In genomic region chr4:116220780-116221139, GRCm38 (mm10) we compare ENCODE assay signal across 9 mouse cellular contexts. TPM values are rescaled to one million over a fixed set of nuclear protein-coding genes. Genes with fewer than 3 reads are reported as not detected.
DNase-seq lines count a peak whose midpoint lies in the region; ATAC-seq and TF ChIP-seq lines count a peak whose summit lies in the region.
"Had no signal": no experiment of that assay in that cellular context is flagged by ENCODE, and none has a peak within 500 bp of the region (broad histone marks: within the 10 kb centered on the region; RNA-seq: fewer than 3 reads in every experiment).

No protein-coding gene starts in this region.

- H3K4me1 ChIP-seq in heart, embryonic 12.5 days (replicated peaks), result peaks cover 16% of the 10 kb centered on the region
- peaks cover 19% of the 10 kb centered on the region for H3K4me1 ChIP-seq in E14TG2a.4 (replicated peaks; ENCODE audit: low read depth, low read length)
- H3K4me1 ChIP-seq in forebrain, embryonic 10.5 days, result peaks cover 27% of the 10 kb centered on the region
- H3K4me1 ChIP-seq in liver, embryonic 13.5 days (replicated peaks), result peaks cover 16% of the 10 kb centered on the region
- peaks cover 3% of the 10 kb centered on the region; the same call in 1 of the 2 replicates for H3K4me1 ChIP-seq in stomach, embryonic 14.5 days (ENCODE audit: control insufficient read depth, insufficient read depth, low read length)

- H3K4me3 ChIP-seq in heart, embryonic 12.5 days, result peak overlapping the region; percentile 71
- peak overlapping the region; percentile 94 for H3K4me3 ChIP-seq in E14TG2a.4 (replicated peaks; ENCODE audit: low read length)
- peak overlapping the region; percentile 76 for H3K4me3 ChIP-seq in forebrain, embryonic 10.5 days
- peak overlapping the region; percentile 82 for H3K4me3 ChIP-seq in liver, embryonic 13.5 days (replicated peaks)
- peak overlapping the region; percentile 73 for H3K4me3 ChIP-seq in stomach, embryonic 14.5 days (ENCODE audit: low read depth, low read length)

- H3K9ac ChIP-seq in heart, embryonic 12.5 days, result peak overlapping the region; percentile 92
- peak overlapping the region; percentile 84 for H3K9ac ChIP-seq in liver, embryonic 13.5 days
- H3K9ac ChIP-seq in stomach, embryonic 14.5 days (replicated peaks; ENCODE audit: low read depth, low read length), result peak overlapping the region; percentile 70

- under 1% methylated on average over 26 of the region's 26 CpGs for WGBS in heart, embryonic 12.5 days
- under 1% methylated on average over 26 of the region's 26 CpGs for WGBS in forebrain, embryonic 10.5 days
- 2% methylated on average over 25 of the region's 26 CpGs for whole genome bisulfite sequencing in liver, embryonic 13.5 days (ENCODE audit: insufficient replicate concordance)
- WGBS in stomach, embryonic 14.5 days, result under 1% methylated on average over 20 of the region's 26 CpGs

- H3K36me3 ChIP-seq in heart, embryonic 12.5 days, result no peaks in the 10 kb centered on the region
- no peaks in the 10 kb centered on the region for H3K36me3 ChIP-seq in E14TG2a.4 (ENCODE audit: insufficient read depth, low read length)
- H3K36me3 ChIP-seq in forebrain, embryonic 10.5 days (replicated peaks), result no peaks in the 10 kb centered on the region
- H3K36me3 ChIP-seq in liver, embryonic 13.5 days, result no peaks in the 10 kb centered on the region
- H3K36me3 ChIP-seq in stomach, embryonic 14.5 days (ENCODE audit: control insufficient read depth, insufficient read depth, low read length), result no peaks in the 10 kb centered on the region

- H3K27me3 ChIP-seq in heart, embryonic 12.5 days (replicated peaks), result no peaks in the 10 kb centered on the region
- H3K27me3 ChIP-seq in E14TG2a.4 (ENCODE audit: insufficient read depth, low read length), result peaks cover 12% of the 10 kb centered on the region
- no peaks in the 10 kb centered on the region for H3K27me3 ChIP-seq in forebrain, embryonic 10.5 days (ENCODE audit: poor library complexity, severe bottlenecking)
- peaks cover 15% of the 10 kb centered on the region for H3K27me3 ChIP-seq in liver, embryonic 13.5 days
- H3K27me3 ChIP-seq in stomach, embryonic 14.5 days (ENCODE audit: control insufficient read depth, insufficient read depth, low read length), result no peaks in the 10 kb centered on the region

- no peaks in the 10 kb centered on the region for H3K9me3 ChIP-seq in heart, embryonic 12.5 days (replicated peaks)
- no peaks in the 10 kb centered on the region for H3K9me3 ChIP-seq in E14TG2a.4 (ENCODE audit: low read length)
- no peaks in the 10 kb centered on the region for H3K9me3 ChIP-seq in forebrain, embryonic 10.5 days
- H3K9me3 ChIP-seq in liver, embryonic 13.5 days (replicated peaks), result no peaks in the 10 kb centered on the region
- H3K9me3 ChIP-seq in stomach, embryonic 14.5 days (ENCODE audit: control insufficient read depth, low read depth, low read length), result no peaks in the 10 kb centered on the region

- peak overlapping the region; percentile 76 for H3K4me2 ChIP-seq in heart, embryonic 12.5 days
- peak overlapping the region; percentile 96 for H3K4me2 ChIP-seq in liver, embryonic 13.5 days
- peak overlapping the region; percentile 63 for H3K4me2 ChIP-seq in stomach, embryonic 14.5 days (replicated peaks; ENCODE audit: low read depth, low read length)

- DNase-seq in heart, postnatal 36 days, result no peak
- no peak for DNase-seq in forebrain, embryonic 10.5 days (ENCODE audit: extremely low spot score, low spot score)
- no peak for DNase-seq in liver, embryonic 13.5 days
- DNase-seq in left cerebral cortex, postnatal 36 days (ENCODE audit: low spot score in 2 of 2), result no peak
- no peak for DNase-seq in gastrocnemius, postnatal 14 days

- peak overlapping the region; percentile 99 for H3K27ac ChIP-seq in heart, embryonic 12.5 days (ENCODE audit: poor library complexity, severe bottlenecking)
- peak overlapping the region; percentile 99 for H3K27ac ChIP-seq in forebrain, embryonic 10.5 days
- peak overlapping the region; percentile 89 for H3K27ac ChIP-seq in liver, embryonic 13.5 days
- H3K27ac ChIP-seq in stomach, embryonic 14.5 days (ENCODE audit: low read length), result peak overlapping the region; percentile 98

- no peak for TF ChIP-seq CTCF in E14TG2a.4 (conservative IDR thresholded peaks at IDR 0.05; ENCODE audit: low read length)

- peak; percentile 60 for ATAC-seq in heart, embryonic 12.5 days (ENCODE audit: insufficient number of reproducible peaks, low FRiP score)
- ATAC-seq in liver, embryonic 13.5 days (ENCODE audit: low read depth), result peak; percentile 67
- peak; percentile 47 for ATAC-seq in stomach, embryonic 14.5 days (ENCODE audit: insufficient number of reproducible peaks, insufficient read depth, low FRiP score, low read depth)

- intact Hi-C loops in heart, postnatal 36 days (cut with DNase I), result loop anchor here (2.0 kb wide), 1 partner anchor 46 kb away; no protein-coding TSS in a partner anchor
- intact Hi-C loops in left cerebral cortex, postnatal 36 days (cut with DNase I), result loop anchor here (1.0 kb wide), 1 partner anchor 44 kb away; no protein-coding TSS in a partner anchor
- intact Hi-C loops in gastrocnemius, postnatal 14 days (cut with DNase I; ENCODE audit: low total_unique reads), result no loop called here

RNA-seq across cellular contexts. Expression of gene Pik3r3, which starts 0.7 kb away (rescaled TPM):
- polyA plus RNA-seq in heart, embryonic 12.5 days (2016; fragmentation: Nextera tagmentation; extraction: Ambion mirVana), result 25.6 and 25.8 TPM in 2 replicates
- 10 to 100 TPM in 1 of 2 experiments, 1 to 10 TPM in 1; 9.8 to 10.6 TPM for total RNA-seq in heart, postnatal 36 days (2021)
- polyA plus RNA-seq in forebrain, embryonic 10.5 days (2016; fragmentation: Nextera tagmentation; extraction: Ambion mirVana), result 39.1 and 42.6 TPM in 2 replicates
- 1.1 and 1.2 TPM in 2 replicates for polyA plus RNA-seq in liver, embryonic 13.5 days (2015; fragmentation: Nextera tagmentation; extraction: Ambion mirVana)
- 21.6 and 24.6 TPM in 2 replicates for polyA plus RNA-seq in stomach, embryonic 14.5 days (2014; fragmentation: Nextera tagmentation; extraction: Ambion mirVana)
- 10 to 100 TPM; 40.3 to 42.0 TPM for total RNA-seq in left cerebral cortex, postnatal 36 days (2021)
- total RNA-seq in gastrocnemius, postnatal 14 days (2021), result 10 to 100 TPM in 1 of 2 experiments, 1 to 10 TPM in 1; 7.7 to 11.3 TPM

RNA-seq across cellular contexts. Expression of gene Gm49337, which starts 47.6 kb away (rescaled TPM):
- not detected in 2 replicates for polyA plus RNA-seq in heart, embryonic 12.5 days (2016; fragmentation: Nextera tagmentation; extraction: Ambion mirVana)
- not detected for total RNA-seq in heart, postnatal 36 days (2021)
- polyA plus RNA-seq in forebrain, embryonic 10.5 days (2016; fragmentation: Nextera tagmentation; extraction: Ambion mirVana), result not detected in 2 replicates
- polyA plus RNA-seq in liver, embryonic 13.5 days (2015; fragmentation: Nextera tagmentation; extraction: Ambion mirVana), result not detected in 2 replicates
- not detected in 2 replicates for polyA plus RNA-seq in stomach, embryonic 14.5 days (2014; fragmentation: Nextera tagmentation; extraction: Ambion mirVana)
- 1 to 10 TPM in 1 of 2 experiments, not detected in 1; 1.7 TPM for total RNA-seq in left cerebral cortex, postnatal 36 days (2021)
- under 1 TPM in 1 of 2 experiments, not detected in 1; 0.47 TPM for total RNA-seq in gastrocnemius, postnatal 14 days (2021)

RNA-seq across cellular contexts. Expression of gene 1700042G07Rik, which starts 47.6 kb away (rescaled TPM):
- not detected in 2 replicates for polyA plus RNA-seq in heart, embryonic 12.5 days (2016; fragmentation: Nextera tagmentation; extraction: Ambion mirVana)
- total RNA-seq in heart, postnatal 36 days (2021), result not detected
- polyA plus RNA-seq in forebrain, embryonic 10.5 days (2016; fragmentation: Nextera tagmentation; extraction: Ambion mirVana), result not detected in 2 replicates
- polyA plus RNA-seq in liver, embryonic 13.5 days (2015; fragmentation: Nextera tagmentation; extraction: Ambion mirVana), result not detected in 2 replicates
- polyA plus RNA-seq in stomach, embryonic 14.5 days (2014; fragmentation: Nextera tagmentation; extraction: Ambion mirVana), result not detected in 2 replicates
- total RNA-seq in left cerebral cortex, postnatal 36 days (2021), result not detected
- total RNA-seq in gastrocnemius, postnatal 14 days (2021), result not detected
- total RNA-seq: layer of hippocampus, postnatal 25 days had no signal

RNA-seq across cellular contexts. Expression of gene Tspan1, which starts 53.4 kb away (rescaled TPM):
- polyA plus RNA-seq in heart, embryonic 12.5 days (2016; fragmentation: Nextera tagmentation; extraction: Ambion mirVana), result not detected in 2 replicates
- not detected for total RNA-seq in heart, postnatal 36 days (2021)
- not detected in 2 replicates for polyA plus RNA-seq in forebrain, embryonic 10.5 days (2016; fragmentation: Nextera tagmentation; extraction: Ambion mirVana)
- polyA plus RNA-seq in liver, embryonic 13.5 days (2015; fragmentation: Nextera tagmentation; extraction: Ambion mirVana), result 0.09 TPM in 1 of 2 replicates, not detected in the other
- 50.2 and 51.7 TPM in 2 replicates for polyA plus RNA-seq in stomach, embryonic 14.5 days (2014; fragmentation: Nextera tagmentation; extraction: Ambion mirVana)
- under 1 TPM in 1 of 2 experiments, not detected in 1; 0.59 TPM for total RNA-seq in left cerebral cortex, postnatal 36 days (2021)
- total RNA-seq in gastrocnemius, postnatal 14 days (2021), result not detected
- total RNA-seq: layer of hippocampus, postnatal 25 days had no signal

Comparison
In these comparisons a context has a peak if more than half of its experiments do, and no peak if none do; other contexts are left out.
1. RNA of gene Pik3r3, which starts 0.7 kb away (polyA plus RNA-seq): 39.1 to 42.6 TPM in forebrain, embryonic 10.5 days, 25.6 to 25.8 TPM in heart, embryonic 12.5 days and 21.6 to 24.6 TPM in stomach, embryonic 14.5 days; 1.1 to 1.2 TPM in liver, embryonic 13.5 days; every median in the first group is over 10 times any median in the second.
2. Peak in every context shown above with its lines, with median percentiles within 50 percentile points of each other: ATAC-seq, H3K27ac ChIP-seq, H3K4me2 ChIP-seq, H3K4me3 ChIP-seq and H3K9ac ChIP-seq.